Mouse (Mus musculus) E14TG2a.4 (cell line): ENCODE measurements at regions not wholly inside any gene's neighbourhood (a gene's known extent, or its start where the extent isn't known, plus 50 kb on each side); places are given as distances from the start of the nearest gene placed in this dataset.

Experiments used
- H3K27me3 ChIP-seq: 2 replicates; pipeline ENCODE4 v1.6.1; 2014; ENCODE audit warnings: low read length, control low read depth; ENCODE audit not compliant: insufficient read depth
- H3K36me3 ChIP-seq: 2 replicates; pipeline ENCODE4 v1.6.1; 2014; ENCODE audit warnings: low read length, control low read depth; ENCODE audit not compliant: insufficient read depth
- H3K4me1 ChIP-seq: replicated peaks from 2 replicates; pipeline ENCODE4 v1.6.1; 2014; ENCODE audit warnings: low read depth, low read length, control low read depth
- H3K4me3 ChIP-seq: replicated peaks from 2 replicates; pipeline ENCODE4 v1.5.1; 2014; ENCODE audit warnings: mild to moderate bottlenecking, low read length
- H3K9me3 ChIP-seq: 2 replicates; pipeline ENCODE4 v1.6.1; 2014; ENCODE audit warnings: low read length, control low read depth
- CTCF ChIP-seq: conservative IDR thresholded peaks from 2 replicates; pipeline ENCODE4 v1.5.1; 2014; ENCODE audit warnings: low read length
- NANOG ChIP-seq: IDR thresholded peaks from 2 replicates; pipeline ENCODE4 v1.6.1; 2014; ENCODE audit warnings: borderline replicate concordance, low read length, mixed read lengths
- POU5F1 ChIP-seq: IDR thresholded peaks from 2 replicates; pipeline ENCODE4 v1.6.1; 2014; ENCODE audit warnings: low read length, borderline replicate concordance

- no peaks in the 10 kb centered on the region for H3K4me1 ChIP-seq
Measured at GRCm38 (mm10) chr17:50453524-50453923, 55.7 kb upstream of the Plcl2 start.

GRCm38 (mm10) chr17:50453956-50454355, 55.2 kb upstream of the Plcl2 start:
- no peak overlapping the region for H3K4me3 ChIP-seq
- H3K9me3 ChIP-seq = no peaks in the 10 kb centered on the region
- H3K27me3 ChIP-seq = no peaks in the 10 kb centered on the region
- TF ChIP-seq CTCF (no peak), NANOG (no peak), POU5F1 (no peak)
- no peaks in the 10 kb centered on the region for H3K36me3 ChIP-seq
- H3K4me1 ChIP-seq = no peaks in the 10 kb centered on the region

More at GRCm38 (mm10) chr17:50453524-50453923, 55.7 kb upstream of the Plcl2 start:
- no peak for TF ChIP-seq POU5F1
- no peak for TF ChIP-seq NANOG
- TF ChIP-seq CTCF = no peak
- Histone ChIP-seq H3K9me3 (no peaks in the 10 kb centered on the region), H3K36me3 (no peaks in the 10 kb centered on the region), H3K27me3 (no peaks in the 10 kb centered on the region), H3K4me3 (no peak overlapping the region)

- Histone ChIP-seq H3K36me3 (no peaks in the 10 kb centered on the region), H3K27me3 (no peaks in the 10 kb centered on the region)
- TF ChIP-seq POU5F1 (no peak), NANOG (no peak), CTCF (no peak)
Measured at GRCm38 (mm10) chr17:50454917-50455316, 54.3 kb upstream of the Plcl2 start.

GRCm38 (mm10) chr17:50455719-50456118, 53.5 kb upstream of the Plcl2 start:
- no peaks in the 10 kb centered on the region for H3K4me1 ChIP-seq
- no peaks in the 10 kb centered on the region for H3K9me3 ChIP-seq
- H3K36me3 ChIP-seq = no peaks in the 10 kb centered on the region
- no peaks in the 10 kb centered on the region for H3K27me3 ChIP-seq
- no peak overlapping the region for H3K4me3 ChIP-seq
- TF ChIP-seq CTCF = no peak
- TF ChIP-seq NANOG = no peak
- TF ChIP-seq POU5F1 = no peak

More at GRCm38 (mm10) chr17:50454917-50455316, 54.3 kb upstream of the Plcl2 start:
- Histone ChIP-seq H3K9me3 (no peaks in the 10 kb centered on the region), H3K4me1 (no peaks in the 10 kb centered on the region), H3K4me3 (no peak overlapping the region)

GRCm38 (mm10) chr17:50457053-50457697, 52.0 kb upstream of the Plcl2 start:
- no peaks in the 10 kb centered on the region for H3K9me3 ChIP-seq

GRCm38 (mm10) chr17:50458232-50458631, 51.0 kb upstream of the Plcl2 start:
- no peaks in the 10 kb centered on the region for H3K9me3 ChIP-seq
- no peaks in the 10 kb centered on the region for H3K36me3 ChIP-seq
- no peaks in the 10 kb centered on the region for H3K4me1 ChIP-seq
- H3K27me3 ChIP-seq = no peaks in the 10 kb centered on the region
- TF ChIP-seq POU5F1 (no peak), CTCF (no peak), NANOG (no peak)
- H3K4me3 ChIP-seq = no peak overlapping the region

More at GRCm38 (mm10) chr17:50457053-50457697, 52.0 kb upstream of the Plcl2 start:
- H3K36me3 ChIP-seq = no peaks in the 10 kb centered on the region
- no peak for TF ChIP-seq NANOG
- TF ChIP-seq POU5F1 = no peak
- TF ChIP-seq CTCF = no peak
- H3K4me1 ChIP-seq = no peaks in the 10 kb centered on the region
- no peaks in the 10 kb centered on the region for H3K27me3 ChIP-seq
- no peak overlapping the region for H3K4me3 ChIP-seq
